Mouse (Mus musculus) ES-E14 (cell line): ENCODE measurements around the gene Hist1h2bf. TPM values are rescaled to one million over a fixed set of nuclear protein-coding genes. Genes with fewer than 3 reads are reported as not detected.
A peak's percentile ranks its signal among the peaks of the same experiment; 100 is the strongest.
"Not testable (repeated sequence)": the region's sequence is repeated elsewhere in the genome, so short reads cannot be mapped to it uniquely, and the experiment has no call there.

Experiments
- DNase-seq: peaks from one replicate; pipeline ENCODE4 v3.0.0-alpha.2; 2013; ENCODE audit warnings: low read depth, low spot score
- H3K27ac ChIP-seq: 2 replicates; pipeline ENCODE4 v1.5.1; 2012; ENCODE audit warnings: low read depth, mild to moderate bottlenecking, low read length, moderate library complexity, mixed read lengths; ENCODE audit not compliant: poor library complexity, insufficient read depth, severe bottlenecking
- H3K36me3 ChIP-seq: 2 replicates; pipeline ENCODE4 v1.6.1; 2012; ENCODE audit warnings: mild to moderate bottlenecking, low read length, moderate library complexity, mixed read lengths; ENCODE audit not compliant: control insufficient read depth, poor library complexity, insufficient read depth, severe bottlenecking
- H3K4me1 ChIP-seq, 2 experiments: fragments of 150-350 bp in 1 of 2; sonication (generic) in 1 of 2; 2 replicates each; pipeline ENCODE4 v1.6.1; 2012; ENCODE audit warnings: low read length in 2 of 2, mild to moderate bottlenecking in 1 of 2, mixed read lengths in 1 of 2; ENCODE audit not compliant: control insufficient read depth in 2 of 2, insufficient read depth in 2 of 2, poor library complexity in 1 of 2
- H3K4me3 ChIP-seq, 2 experiments: fragments of 150-350 bp in 1 of 2; sonication (generic) in 1 of 2; 2 replicates each; pipeline ENCODE4 v1.5.1; 2012; ENCODE audit warnings: low read length in 2 of 2, low read depth in 1 of 2, mild to moderate bottlenecking in 1 of 2, mixed read lengths in 1 of 2; ENCODE audit not compliant: insufficient read depth in 1 of 2, poor library complexity in 1 of 2, severe bottlenecking in 1 of 2
- H3K9ac ChIP-seq: 2 replicates; pipeline ENCODE4 v1.6.1; 2012; ENCODE audit warnings: low read depth, mild to moderate bottlenecking, low read length, mixed read lengths; ENCODE audit not compliant: poor library complexity, insufficient read depth, severe bottlenecking
- H3K9me3 ChIP-seq: fragments of 150-350 bp; sonication (generic); 2 replicates; pipeline ENCODE4 v1.6.1; 2012; ENCODE audit warnings: low read depth, mild to moderate bottlenecking, low read length; ENCODE audit not compliant: control insufficient read depth, insufficient read depth
- CHD2 ChIP-seq: IDR thresholded peaks from 2 replicates; pipeline ENCODE4 v1.6.1; 2014; ENCODE audit warnings: mild to moderate bottlenecking, low read depth, low read length, inconsistent platforms
- HCFC1 ChIP-seq: IDR thresholded peaks from 2 replicates; pipeline ENCODE4 v1.6.1; 2012; ENCODE audit warnings: low read length, inconsistent platforms, borderline replicate concordance; ENCODE audit not compliant: insufficient read depth
- MAFK ChIP-seq: IDR thresholded peaks from 2 replicates; pipeline ENCODE4 v1.6.1; 2014; ENCODE audit warnings: mild to moderate bottlenecking, low read depth, low read length, inconsistent platforms; ENCODE audit not compliant: insufficient read depth
- ZC3H11A ChIP-seq: IDR thresholded peaks from 2 replicates; pipeline ENCODE4 v1.6.1; 2012; ENCODE audit warnings: low read depth, mild to moderate bottlenecking, inconsistent platforms, low read length, borderline replicate concordance
- ZNF384 ChIP-seq: IDR thresholded peaks from 2 replicates; pipeline ENCODE4 v1.6.1; 2012; ENCODE audit warnings: low read depth, low read length, inconsistent platforms
- in situ Hi-C, 2 experiments: fragments of 600-800 bp; cut with MboI; formaldehyde crosslinking; loops; one replicate each; pipeline ENCODE4 v1.15.1; 2025; ENCODE audit warnings: low sequenced_read_pairs in 2 of 2, inconsistent platforms in 1 of 2; ENCODE audit not compliant: unreplicated experiment in 2 of 2
- total RNA-seq: library from RNA; depleted of rRNA; stranded (reverse); fragments of 300-350 nt; gene quantifications from 2 replicates; pipeline ENCODE4 v1.2.3, GENCODE M21; 2012

Gene Hist1h2bf
- total RNA-seq, 1 experiment, result 970 TPM

DNA sequence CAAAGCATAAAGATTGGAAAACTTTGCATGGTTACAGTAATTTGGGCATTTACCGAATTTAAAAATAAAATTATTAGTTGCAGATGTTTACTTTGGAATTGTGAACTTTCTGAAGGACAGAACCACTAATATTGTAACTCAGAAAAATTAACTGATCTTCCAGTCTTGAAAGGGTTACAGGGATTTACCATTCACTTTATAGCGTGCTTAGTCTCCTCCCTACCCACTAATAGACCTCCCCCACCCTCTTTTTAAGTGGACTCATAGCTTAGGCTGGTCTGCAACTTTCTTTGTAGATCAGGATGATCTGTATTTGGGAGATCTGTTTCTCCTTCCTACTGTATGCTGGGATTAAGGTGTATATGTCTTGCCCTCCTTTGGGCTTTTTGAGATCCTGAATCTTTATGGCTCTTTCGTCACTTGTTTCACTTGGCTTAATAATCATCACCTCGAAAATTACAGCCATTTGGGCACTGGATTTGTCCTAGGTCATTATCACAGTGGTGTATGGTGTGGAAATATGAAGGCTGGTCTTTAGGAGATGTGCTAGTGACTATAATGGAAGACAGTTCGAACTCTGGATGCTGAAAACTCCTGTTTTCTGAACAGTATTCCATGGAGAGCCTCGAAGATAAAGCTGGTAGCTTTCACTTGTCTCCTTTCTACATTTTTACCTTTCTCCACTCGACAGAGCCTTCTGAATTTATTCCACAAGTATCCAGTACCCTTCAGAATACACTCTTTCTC is 37.7 kb downstream of the Hist1h2bf start:
- no peak for DNase-seq
- Histone ChIP-seq H3K4me1 (peaks cover 0 to 2% of the 10 kb centered on the region in 2 experiments; a peak in 1 of 4 replicates), H3K9me3 (no peaks in the 10 kb centered on the region), H3K36me3 (no peaks in the 10 kb centered on the region), H3K4me3 (peak overlapping the region; percentile 64 to 79), H3K9ac (peak overlapping the region; percentile 60; the same call in 1 of the 2 replicates), H3K27ac (peak overlapping the region; percentile 87; the same call in 1 of the 2 replicates)
- TF ChIP-seq ZNF384 (no peak), CHD2 (no peak)
- in situ Hi-C loops, result loop anchor here in 1 of 2 experiments (25.0 kb wide), 1 partner anchor 1499 kb away; the partner anchor contains the start of genes Hist1h2ag, Hist1h2ah, Hist1h2bj and Hist1h2bk

DNA sequence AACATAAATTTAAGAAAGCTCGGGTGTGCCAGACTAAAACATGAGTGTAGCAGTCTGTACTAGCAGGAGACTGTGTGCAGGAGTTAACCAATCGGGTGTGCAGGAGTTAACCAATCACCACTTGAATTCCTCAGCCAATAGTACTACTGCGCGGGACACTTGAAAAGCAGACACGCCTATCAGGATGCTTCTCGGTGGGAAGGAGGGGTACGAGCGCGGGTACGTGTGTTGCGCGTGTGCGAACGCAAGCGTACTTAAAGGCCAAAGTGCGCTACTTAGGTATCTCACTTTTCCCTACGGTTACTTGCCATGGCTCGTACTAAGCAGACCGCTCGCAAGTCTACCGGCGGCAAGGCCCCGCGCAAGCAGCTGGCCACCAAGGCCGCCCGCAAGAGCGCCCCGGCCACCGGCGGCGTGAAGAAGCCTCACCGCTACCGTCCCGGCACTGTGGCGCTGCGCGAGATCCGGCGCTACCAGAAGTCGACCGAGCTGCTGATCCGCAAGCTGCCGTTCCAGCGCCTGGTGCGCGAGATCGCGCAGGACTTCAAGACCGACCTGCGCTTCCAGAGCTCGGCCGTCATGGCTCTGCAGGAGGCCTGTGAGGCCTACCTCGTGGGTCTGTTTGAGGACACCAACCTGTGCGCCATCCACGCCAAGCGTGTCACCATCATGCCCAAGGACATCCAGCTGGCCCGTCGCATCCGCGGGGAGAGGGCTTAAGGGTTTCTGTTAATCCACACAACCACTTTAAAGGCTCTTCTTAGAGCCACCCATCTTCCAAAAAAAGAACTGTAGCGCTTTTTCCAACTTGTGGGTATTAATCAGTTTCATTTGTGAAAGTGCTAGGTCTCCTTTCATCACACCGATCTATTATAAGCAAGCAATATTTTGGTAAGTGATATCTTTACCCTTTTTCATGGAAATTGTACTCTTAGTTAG is 38.6 kb downstream of the Hist1h2bf start, which contains the start of gene Hist1h3g:
TSS of gene Hist1h3g (plus strand) at position 286 of the 939 bp plus-strand sequence.
- H3K4me1 ChIP-seq, H3K9me3 ChIP-seq, H3K36me3 ChIP-seq: not testable (repeated sequence)
- Histone ChIP-seq H3K27ac (peak within 1 kb of the TSS; percentile 87), H3K4me3 (peak within 1 kb of the TSS; percentile 72 to 79), H3K9ac (peak within 1 kb of the TSS; percentile 92)
- DNase-seq, result peak; percentile 92
- TF ChIP-seq CHD2, result peak; percentile 86
- 0 out of 2 replicates have a peak, but pooled peaks have one; percentile 37 for TF ChIP-seq HCFC1
- in situ Hi-C loops, result loop anchor here in 1 of 2 experiments (25.0 kb wide), 1 partner anchor 1498 kb away; the partner anchor contains the start of genes Hist1h2ag, Hist1h2ah, Hist1h2bj and Hist1h2bk

GRCm38 (mm10) chr13:23534368-23535131 is 39.4 kb downstream of the Hist1h2bf start:
- no peaks in the 10 kb centered on the region for H3K36me3 ChIP-seq
- in situ Hi-C loops, result loop anchor here in 1 of 2 experiments (25.0 kb wide), 1 partner anchor 1497 kb away; the partner anchor contains the start of genes Hist1h2ag, Hist1h2ah, Hist1h2bj and Hist1h2bk
- TF ChIP-seq MAFK (no peak), CHD2 (no peak), HCFC1 (no peak), ZNF384 (no peak), ZC3H11A (no peak)
- no peaks in the 10 kb centered on the region for H3K9me3 ChIP-seq
- peak overlapping the region; percentile 85 for H3K9ac ChIP-seq
- H3K4me3 ChIP-seq, result peak overlapping the region; percentile 62 to 72
- DNase-seq, result no peak
- peaks cover 0 to 2% of the 10 kb centered on the region in 2 experiments; a peak in 1 of 4 replicates for H3K4me1 ChIP-seq
- H3K27ac ChIP-seq, result peak overlapping the region; percentile 73; the same call in 1 of the 2 replicates

GRCm38 (mm10) chr13:23533560-23534367 is 40.2 kb downstream of the Hist1h2bf start, which contains the start of gene Hist1h2af:
Hist1h2af (plus strand) TSS chr13:23533906.
- Histone ChIP-seq H3K9ac (peak within 1 kb of the TSS; percentile 85), H3K27ac (peak within 1 kb of the TSS; percentile 93), H3K4me3 (peak within 1 kb of the TSS; percentile 72 to 83)
- H3K4me1 ChIP-seq, H3K36me3 ChIP-seq, H3K9me3 ChIP-seq, DNase-seq: not testable (repeated sequence)
- in situ Hi-C loops, result loop anchor here in 1 of 2 experiments (25.0 kb wide), 1 partner anchor 1496 kb away; the partner anchor contains the start of genes Hist1h2ag, Hist1h2ah, Hist1h2bj and Hist1h2bk
